Mouse (Mus musculus): ENCODE results near the gene Pde2a. TPM values are rescaled to one million over a fixed set of nuclear protein-coding genes. Genes with fewer than 3 reads are reported as not detected.
"Not testable (repeated sequence)": the region's sequence is repeated elsewhere in the genome, so short reads cannot be mapped to it uniquely, and the experiment has no call there.

Pde2a gene
- polyA plus RNA-seq, 1 experiment, result 49.3 TPM

GRCm38 (mm10) chr7:101557391-101557790 is 135.9 kb downstream of the Pde2a start:
- H3ac ChIP-seq (ENCODE audit: control insufficient read depth, insufficient read length), result no peak overlapping the region
- H3K27me3 ChIP-seq (ENCODE audit: control insufficient read depth, insufficient read depth, insufficient read length), result no peaks in the 10 kb centered on the region
- no peak overlapping the region for H3K4me2 ChIP-seq (ENCODE audit: low read depth)
- H3K79me2 ChIP-seq (ENCODE audit: control insufficient read depth, insufficient read depth), result no peaks in the 10 kb centered on the region
- H3K4me3 ChIP-seq, result no peak overlapping the region
- no peaks in the 10 kb centered on the region for H3K36me3 ChIP-seq (ENCODE audit: control insufficient read depth, insufficient read depth)
- no peak for TF ChIP-seq CEBPB (IDR thresholded peaks at IDR 0.05; ENCODE audit: insufficient read depth, poor library complexity, severe bottlenecking)
- TF ChIP-seq MYOG (IDR thresholded peaks at IDR 0.05; ENCODE audit: control insufficient read depth in 1 of 3, insufficient read depth in 1 of 3, insufficient read length in 2 of 3, low read depth in 2 of 3), result no peak
- TF ChIP-seq POLR2A (IDR thresholded peaks at IDR 0.05; ENCODE audit: insufficient read length, low read depth), result no peak
- TF ChIP-seq MYOD1 (IDR thresholded peaks at IDR 0.05; ENCODE audit: control insufficient read depth in 1 of 3, insufficient read length in 2 of 3, low read depth in 2 of 3), result no peak
- no peak for TF ChIP-seq POLR2AphosphoS2 (IDR thresholded peaks at IDR 0.05; ENCODE audit: insufficient read length, low read depth)
- no peak for TF ChIP-seq REST (IDR thresholded peaks at IDR 0.05; ENCODE audit: insufficient read depth, insufficient read length)
- no peak for TF ChIP-seq E2F4 (IDR thresholded peaks at IDR 0.05; ENCODE audit: insufficient read depth)
- TF ChIP-seq TCF12 (IDR thresholded peaks at IDR 0.05; ENCODE audit: insufficient read depth, poor library complexity, severe bottlenecking), result no peak

GRCm38 (mm10) chr7:101559393-101559792 is 137.9 kb downstream of the Pde2a start:
- H3K4me3 ChIP-seq; H3K4me2 ChIP-seq (ENCODE audit: low read depth); H3K79me2 ChIP-seq (ENCODE audit: control insufficient read depth, insufficient read depth); H3K36me3 ChIP-seq (ENCODE audit: control insufficient read depth, insufficient read depth); H3ac ChIP-seq (ENCODE audit: control insufficient read depth, insufficient read length): not testable (repeated sequence)
- peaks cover 11% of the 10 kb centered on the region for H3K27me3 ChIP-seq (ENCODE audit: control insufficient read depth, insufficient read depth, insufficient read length)

Other genes with a start within 250 kb of the Pde2a start
- gene Atg16l2, start 119.4 kb upstream of the Pde2a start, polyA plus RNA-seq (2012; fragmentation: generic; extraction: Trizol), result 6.6 TPM
- 39.6 TPM for gene Stard10, start 104.6 kb upstream of the Pde2a start, polyA plus RNA-seq (2012; fragmentation: generic; extraction: Trizol)
- 24.7 TPM for gene Arap1, start 73.6 kb upstream of the Pde2a start, polyA plus RNA-seq (2012; fragmentation: generic; extraction: Trizol)
- 0.55 TPM for gene Gm45837, start 10.8 kb upstream of the Pde2a start, polyA plus RNA-seq (2012; fragmentation: generic; extraction: Trizol)
- not detected for gene Art2b, start 163.9 kb downstream of the Pde2a start, polyA plus RNA-seq (2012; fragmentation: generic; extraction: Trizol)
- gene Clpb, start 241.9 kb downstream of the Pde2a start, polyA plus RNA-seq (2012; fragmentation: generic; extraction: Trizol), result 114 TPM

Data from myocyte (in vitro differentiated cells).